Mouse (Mus musculus) liver, embryonic 14.5 days (tissue): ENCODE measurements around the gene Rasal1. TPM values are rescaled to one million over a fixed set of nuclear protein-coding genes. Genes with fewer than 3 reads are reported as not detected.

Experiments used
- ATAC-seq: fragments of 200-750 bp; cut with Nextera tagmentation; 2 replicates; pipeline ENCODE4 v1.8.0; 2017; ENCODE audit warnings: moderate number of reproducible peaks, mild to moderate bottlenecking, moderate library complexity; ENCODE audit not compliant: insufficient read depth
- DNase-seq, 3 experiments: peaks; one replicate each; pipeline ENCODE4 v3.0.0-alpha.2; 2012 to 2013; ENCODE audit warnings: low read depth in 3 of 3, low spot score in 3 of 3
- H3K27ac ChIP-seq: fragments of 300-500 bp; sonication (generic); 2 replicates; pipeline ENCODE4 v1.5.1; 2014; ENCODE audit warnings: moderate library complexity, mild to moderate bottlenecking, control low read depth, inconsistent platforms
- H3K27me3 ChIP-seq: fragments of 300-500 bp; sonication (generic); 2 replicates; pipeline ENCODE4 v1.6.1; 2014; ENCODE audit warnings: mild to moderate bottlenecking, low read length, moderate library complexity; ENCODE audit not compliant: control insufficient read depth, insufficient read depth
- H3K36me3 ChIP-seq: fragments of 300-500 bp; sonication (generic); replicated peaks from 2 replicates; pipeline ENCODE4 v1.6.1; 2014; ENCODE audit warnings: low read depth; ENCODE audit not compliant: control insufficient read depth, insufficient read depth
- H3K4me1 ChIP-seq, 2 experiments: fragments of 200-500 bp in 1 of 2; fragments of 300-500 bp in 1 of 2; sonication (generic) in 1 of 2; replicated peaks; 2 replicates each; pipeline ENCODE4 v1.6.1; 2012 to 2014; ENCODE audit warnings: antibody characterized with exemption in 1 of 2, inconsistent platforms in 1 of 2, low read length in 1 of 2; ENCODE audit not compliant: control insufficient read depth in 2 of 2, insufficient read depth in 2 of 2
- H3K4me2 ChIP-seq: fragments of 300-500 bp; sonication (generic); 2 replicates; pipeline ENCODE4 v1.6.1; 2014; ENCODE audit warnings: low read depth, mild to moderate bottlenecking, control low read depth, moderate library complexity
- H3K4me3 ChIP-seq, 2 experiments: fragments of 200-500 bp in 1 of 2; fragments of 300-500 bp in 1 of 2; sonication (generic) in 1 of 2; 2 replicates each; pipeline ENCODE4 v1.5.1; 2012 to 2014; ENCODE audit warnings: low read depth in 2 of 2, low read length in 2 of 2, mild to moderate bottlenecking in 2 of 2, control low read depth in 1 of 2, inconsistent platforms in 1 of 2, moderate library complexity in 1 of 2; ENCODE audit not compliant: insufficient read depth in 1 of 2
- H3K9ac ChIP-seq: fragments of 300-500 bp; sonication (generic); replicated peaks from 2 replicates; pipeline ENCODE4 v1.6.1; 2014; ENCODE audit warnings: mild to moderate bottlenecking, control low read depth, moderate library complexity
- H3K9me3 ChIP-seq: fragments of 300-500 bp; sonication (generic); 2 replicates; pipeline ENCODE4 v1.6.1; 2016; ENCODE audit warnings: low read length, mixed read lengths; ENCODE audit not compliant: control insufficient read depth
- CTCF ChIP-seq: IDR thresholded peaks from 2 replicates; pipeline ENCODE4 v1.5.1; 2016; ENCODE audit warnings: antibody characterized with exemption, low read depth, control low read depth
- EP300 ChIP-seq: IDR thresholded peaks from 2 replicates; pipeline ENCODE4 v1.6.1; 2016; ENCODE audit warnings: antibody characterized with exemption, low read depth
- WGBS: fragments of 180-500 bp; shearing (Covaris S2); extraction: QIAGEN DNeasy Blood & Tissue Kit; methylation state at CpG from one replicate; pipeline ENCODE4 v1.1.7; 2014; ENCODE audit not compliant: insufficient replicate concordance; 5-methylcytosine and 5-hydroxymethylcytosine counted together
- polyA plus RNA-seq, 2 experiments: library from polyadenylated mRNA; depleted of rRNA in 1 of 2; stranded (reverse) in 1 of 2; unstranded in 1 of 2; fragments of >200 nt; fragmentation: Nextera tagmentation in 1 of 2; extraction: Ambion mirVana in 1 of 2; gene quantifications; 2 replicates each; pipeline versions ENCODE4 v1.2.1 to v1.2.3; 2012 to 2014

Rasal1 gene
- polyA plus RNA-seq, 2 experiments: 0.17 to 0.18 TPM

GRCm38 (mm10) chr5:120692034-120692433, 43.4 kb downstream of the Rasal1 start:
- Histone ChIP-seq H3K27me3 (peaks cover 33% of the 10 kb centered on the region), H3K4me2 (no peak overlapping the region), H3K9me3 (no peaks in the 10 kb centered on the region), H3K9ac (no peak overlapping the region), H3K4me1 (no peaks in the 10 kb centered on the region), H3K36me3 (no peaks in the 10 kb centered on the region), H3K4me3 (no peak overlapping the region), H3K27ac (no peak overlapping the region)
- ATAC-seq (no peak), DNase-seq (no peak)
- 57% methylated on average over 19 of the region's 19 CpGs for WGBS
- TF ChIP-seq CTCF: no peak

GRCm38 (mm10) chr5:120693931-120694694, 45.5 kb downstream of the Rasal1 start:
- Histone ChIP-seq H3K4me3 (no peak overlapping the region), H3K9me3 (no peaks in the 10 kb centered on the region), H3K4me1 (no peaks in the 10 kb centered on the region), H3K4me2 (no peak overlapping the region), H3K27me3 (peaks cover 33% of the 10 kb centered on the region), H3K9ac (no peak overlapping the region), H3K36me3 (no peaks in the 10 kb centered on the region), H3K27ac (no peak overlapping the region)
- WGBS: 7% methylated on average over 37 of the region's 38 CpGs
- no peak for ATAC-seq
- no peak for TF ChIP-seq CTCF
- no peak for TF ChIP-seq EP300
- no peak for DNase-seq

GRCm38 (mm10) chr5:120694695-120695074, 46.1 kb downstream of the Rasal1 start:
- H3K27ac ChIP-seq: no peak overlapping the region
- no peaks in the 10 kb centered on the region for H3K4me1 ChIP-seq
- no peak overlapping the region for H3K4me2 ChIP-seq
- TF ChIP-seq EP300: no peak
- TF ChIP-seq CTCF: no peak
- DNase-seq (no peak), ATAC-seq (no peak)
- no peak overlapping the region for H3K4me3 ChIP-seq
- H3K36me3 ChIP-seq: no peaks in the 10 kb centered on the region
- H3K9ac ChIP-seq: no peak overlapping the region
- peaks cover 33% of the 10 kb centered on the region for H3K27me3 ChIP-seq
- 4% methylated on average over 40 of the region's 41 CpGs for WGBS
- no peaks in the 10 kb centered on the region for H3K9me3 ChIP-seq

GRCm38 (mm10) chr5:120696057-120696743, 47.6 kb downstream of the Rasal1 start:
- peak; percentile 26; the same call in 1 of the 2 replicates for ATAC-seq
- 46% methylated on average over 16 of the region's 16 CpGs for whole genome bisulfite sequencing

GRCm38 (mm10) chr5:120696865-120697264, 48.3 kb downstream of the Rasal1 start:
- Histone ChIP-seq H3K4me1 (no peaks in the 10 kb centered on the region), H3K9me3 (no peaks in the 10 kb centered on the region), H3K4me3 (no peak overlapping the region), H3K27ac (no peak overlapping the region), H3K4me2 (no peak overlapping the region), H3K27me3 (peaks cover 33% of the 10 kb centered on the region), H3K9ac (no peak overlapping the region), H3K36me3 (no peaks in the 10 kb centered on the region)
- DNase-seq: no peak
- no peak for ATAC-seq
- TF ChIP-seq CTCF (no peak), EP300 (no peak)
- WGBS: 43% methylated on average over 4 of the region's 4 CpGs

More at GRCm38 (mm10) chr5:120696057-120696743, 47.6 kb downstream of the Rasal1 start:
- no peaks in the 10 kb centered on the region for H3K4me1 ChIP-seq
- H3K4me3 ChIP-seq: no peak overlapping the region
- DNase-seq: no peak
- H3K9me3 ChIP-seq: no peaks in the 10 kb centered on the region
- no peak overlapping the region for H3K9ac ChIP-seq
- H3K36me3 ChIP-seq: no peaks in the 10 kb centered on the region
- H3K27me3 ChIP-seq: peaks cover 33% of the 10 kb centered on the region
- TF ChIP-seq CTCF (no peak), EP300 (no peak)
- no peak overlapping the region for H3K27ac ChIP-seq
- H3K4me2 ChIP-seq: no peak overlapping the region
